Mouse (Mus musculus): ENCODE measurements around the gene Ccr3.
A peak's percentile ranks its signal among the peaks of the same experiment; 100 is the strongest.
"Not testable (repeated sequence)": the region's sequence is repeated elsewhere in the genome, so short reads cannot be mapped to it uniquely, and the experiment has no call there.

Gene Ccr3

GRCm38 (mm10) chr9:124021672-124022071 is at the start of gene Ccr3:
TSS of gene Ccr3 (plus strand) at chr9:124021972.
- no peak for DNase-seq (ENCODE audit: low spot score in 2 of 2)

GRCm38 (mm10) chr9:123975630-123976029 is 46.1 kb upstream of the Ccr3 start:
- DNase-seq (ENCODE audit: low spot score in 2 of 2), result no peak

GRCm38 (mm10) chr9:123976876-123977663 is 44.7 kb upstream of the Ccr3 start:
- DNase-seq (ENCODE audit: low spot score in 2 of 2), result no peak

- no peak for DNase-seq (ENCODE audit: low spot score in 2 of 2)
These were observed 43.5 kb upstream of the Ccr3 start, which contains the start of gene Ccr1l1 for GRCm38 (mm10) chr9:123978308-123978707. TSS of gene Ccr1l1 (minus strand) at chr9:123978408.

- DNase-seq (ENCODE audit: low spot score in 2 of 2), result not testable (repeated sequence)
These were observed 40.8 kb upstream of the Ccr3 start for GRCm38 (mm10) chr9:123980858-123981475.

- DNase-seq (ENCODE audit: low spot score in 2 of 2), result no peak
These were observed 39.9 kb upstream of the Ccr3 start for GRCm38 (mm10) chr9:123981909-123982308.

- no peak for DNase-seq (ENCODE audit: low spot score in 2 of 2)
These were observed 39.1 kb upstream of the Ccr3 start for GRCm38 (mm10) chr9:123982720-123983119.

- no peak for DNase-seq (ENCODE audit: low spot score in 2 of 2)
These were observed 36.8 kb upstream of the Ccr3 start for GRCm38 (mm10) chr9:123984943-123985342.

- peak in 1 of 2 experiments; percentile 2 for DNase-seq (ENCODE audit: low spot score in 2 of 2)
These were observed 35.6 kb upstream of the Ccr3 start for GRCm38 (mm10) chr9:123986217-123986616.

- DNase-seq (ENCODE audit: low spot score in 2 of 2), result no peak
These were observed 32.1 kb upstream of the Ccr3 start for GRCm38 (mm10) chr9:123989671-123990070.

GRCm38 (mm10) chr9:123991312-123991906 is 30.4 kb upstream of the Ccr3 start:
- DNase-seq (ENCODE audit: low spot score in 2 of 2), result peak in 1 of 2 experiments; percentile 35

GRCm38 (mm10) chr9:123997719-123998118 is 24.1 kb upstream of the Ccr3 start:
- DNase-seq (ENCODE audit: low spot score in 2 of 2), result no peak

- no peak for DNase-seq (ENCODE audit: low spot score in 2 of 2)
These were observed 22.0 kb upstream of the Ccr3 start for GRCm38 (mm10) chr9:123999784-124000183.

- DNase-seq (ENCODE audit: low spot score in 2 of 2), result no peak
These were observed 9.1 kb upstream of the Ccr3 start for GRCm38 (mm10) chr9:124012691-124013090.

GRCm38 (mm10) chr9:124013270-124013669 is 8.5 kb upstream of the Ccr3 start:
- no peak for DNase-seq (ENCODE audit: low spot score in 2 of 2)

- DNase-seq (ENCODE audit: low spot score in 2 of 2), result no peak
These were observed 6.7 kb upstream of the Ccr3 start for GRCm38 (mm10) chr9:124014985-124015652.

- no peak for DNase-seq (ENCODE audit: low spot score in 2 of 2)
These were observed 5.7 kb upstream of the Ccr3 start for GRCm38 (mm10) chr9:124016048-124016447.

GRCm38 (mm10) chr9:124019887-124020286 is 1.9 kb upstream of the Ccr3 start:
- DNase-seq (ENCODE audit: low spot score in 2 of 2), result no peak

GRCm38 (mm10) chr9:124033345-124033744 is 11.6 kb downstream of the Ccr3 start:
- no peak for DNase-seq (ENCODE audit: low spot score in 2 of 2)

GRCm38 (mm10) chr9:124037707-124038106 is 15.9 kb downstream of the Ccr3 start:
- DNase-seq (ENCODE audit: low spot score in 2 of 2), result peak; percentile 5 to 23

GRCm38 (mm10) chr9:124038158-124038582 is 16.4 kb downstream of the Ccr3 start:
- no peak for DNase-seq (ENCODE audit: low spot score in 2 of 2)

- DNase-seq (ENCODE audit: low spot score in 2 of 2), result no peak
These were observed 17.2 kb downstream of the Ccr3 start for GRCm38 (mm10) chr9:124038949-124039348.

All from right cerebral cortex, postnatal 36 days (tissue).